Mouse (Mus musculus): ENCODE data around the gene Nlrp1b.

Nlrp1b gene

GRCm38 (mm10) chr11:71230684-71231480 lies at the start of gene Nlrp1b:
TSS of gene Nlrp1b (minus strand) at chr11:71230733.
- no peak for DNase-seq (ENCODE audit: low read depth, low spot score)

- no peak for DNase-seq (ENCODE audit: low read depth, low spot score)
Measured at GRCm38 (mm10) chr11:71261036-71261435, 30.5 kb upstream of the Nlrp1b start.

GRCm38 (mm10) chr11:71251333-71251732 lies 20.8 kb upstream of the Nlrp1b start:
- DNase-seq (ENCODE audit: low read depth, low spot score) = no peak

GRCm38 (mm10) chr11:71224614-71225013 lies 5.9 kb downstream of the Nlrp1b start:
- DNase-seq (ENCODE audit: low read depth, low spot score) = no peak

- DNase-seq (ENCODE audit: low read depth, low spot score) = no peak
Measured at GRCm38 (mm10) chr11:71202703-71203102, 27.8 kb downstream of the Nlrp1b start.

- no peak for DNase-seq (ENCODE audit: low read depth, low spot score)
Measured at GRCm38 (mm10) chr11:71199349-71199748, 31.2 kb downstream of the Nlrp1b start.

- no peak for DNase-seq (ENCODE audit: low read depth, low spot score)
Measured at GRCm38 (mm10) chr11:71169633-71170032, 60.9 kb downstream of the Nlrp1b start.

GRCm38 (mm10) chr11:71164139-71164538 lies 66.4 kb downstream of the Nlrp1b start:
- no peak for DNase-seq (ENCODE audit: low read depth, low spot score)

- DNase-seq (ENCODE audit: low read depth, low spot score) = no peak
Measured at GRCm38 (mm10) chr11:71159439-71160136, 70.9 kb downstream of the Nlrp1b start.

- no peak for DNase-seq (ENCODE audit: low read depth, low spot score)
Measured at GRCm38 (mm10) chr11:71155272-71155671, 75.3 kb downstream of the Nlrp1b start.

GRCm38 (mm10) chr11:71144661-71145060 lies 85.9 kb downstream of the Nlrp1b start, which contains the start of gene Nlrp1a:
TSS of gene Nlrp1a (minus strand) at chr11:71144704.
- no peak for DNase-seq (ENCODE audit: low read depth, low spot score)

- DNase-seq (ENCODE audit: low read depth, low spot score) = no peak
Measured at GRCm38 (mm10) chr11:71142031-71142430, 88.5 kb downstream of the Nlrp1b start.

- DNase-seq (ENCODE audit: low read depth, low spot score) = no peak
Measured at GRCm38 (mm10) chr11:71107128-71107527, 123.4 kb downstream of the Nlrp1b start.

GRCm38 (mm10) chr11:71106261-71107021 lies 124.1 kb downstream of the Nlrp1b start:
- no peak for DNase-seq (ENCODE audit: low read depth, low spot score)

GRCm38 (mm10) chr11:71103931-71104330 lies 126.6 kb downstream of the Nlrp1b start:
- no peak for DNase-seq (ENCODE audit: low read depth, low spot score)
